Mouse (Mus musculus): ENCODE results near the gene Gstt2. TPM values are rescaled to one million over a fixed set of nuclear protein-coding genes. Genes with fewer than 3 reads are reported as not detected.

Gstt2 gene
- polyA plus RNA-seq, 1 experiment from 2014 or later: 7.9 TPM

DNA sequence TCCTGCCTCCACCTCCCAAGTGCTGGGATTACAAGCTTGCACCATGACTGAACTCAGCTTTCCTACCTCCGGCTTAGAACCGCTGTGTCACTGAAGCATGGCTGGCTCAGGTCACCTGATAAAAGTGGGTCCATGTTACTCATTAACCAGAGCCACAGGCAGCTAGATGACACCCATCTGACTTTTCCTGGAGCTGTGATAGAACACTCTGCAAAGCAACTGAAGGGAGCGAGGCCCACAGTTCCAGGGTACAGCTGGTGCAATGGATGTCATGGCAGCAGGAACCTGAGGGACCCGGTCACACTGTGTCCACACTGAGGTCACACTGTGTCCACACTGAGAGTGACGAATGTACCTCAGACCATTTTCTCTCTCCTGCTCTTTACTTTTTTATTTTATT lies 47.4 kb downstream of the Gstt2 start:
- Histone ChIP-seq H3K4me2 (ENCODE audit: low read length) (no peak overlapping the region), H3K27ac (ENCODE audit: low read depth, low read length) (no peak overlapping the region), H3K9me3 (ENCODE audit: control insufficient read depth, low read length) (no peaks in the 10 kb centered on the region), H3K9ac (ENCODE audit: low read depth, low read length) (no peak overlapping the region), H3K27me3 (replicated peaks; ENCODE audit: control insufficient read depth, insufficient read depth, low read length) (no peaks in the 10 kb centered on the region), H3K4me1 (ENCODE audit: control insufficient read depth, insufficient read depth, low read depth, low read length) (no peaks in the 10 kb centered on the region), H3K36me3 (ENCODE audit: control insufficient read depth, insufficient read depth, low read length) (no peaks in the 10 kb centered on the region), H3K4me3 (ENCODE audit: low read length) (no peak overlapping the region)
- no peak for ATAC-seq
- 90% methylated on average over 5 of the region's 5 CpGs for WGBS

DNA sequence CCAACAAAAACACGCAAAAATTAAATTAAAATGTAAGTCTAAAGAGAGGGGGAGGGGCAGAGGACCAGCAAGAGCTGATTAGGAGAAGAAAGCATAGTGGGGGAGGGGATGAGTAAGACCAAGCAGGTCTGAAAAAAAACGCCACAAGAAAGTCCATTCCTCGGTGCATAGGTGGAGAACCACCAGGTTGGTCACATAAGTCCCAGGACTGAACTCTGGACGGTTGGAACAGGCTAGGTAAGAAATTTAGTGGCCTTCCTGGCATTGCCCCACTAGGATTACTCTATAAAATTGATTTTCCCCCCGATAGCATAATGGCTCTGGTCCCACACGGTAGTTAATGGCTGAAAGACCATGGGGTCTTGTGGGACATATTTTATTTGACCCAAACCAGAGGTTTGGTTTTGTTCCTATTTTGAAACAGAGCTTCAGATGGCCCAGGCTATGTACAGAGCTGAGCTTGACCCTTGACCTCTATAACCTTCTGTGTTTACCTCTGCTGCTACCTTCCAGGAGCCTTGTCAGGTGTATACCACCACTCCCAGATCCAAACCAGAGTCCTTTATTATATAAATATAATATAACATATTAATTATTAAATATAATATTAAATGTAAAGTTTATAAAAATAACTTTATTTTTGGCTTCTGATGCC lies 48.0 kb downstream of the Gstt2 start:
- Histone ChIP-seq H3K27ac (ENCODE audit: low read depth, low read length) (no peak overlapping the region), H3K27me3 (replicated peaks; ENCODE audit: control insufficient read depth, insufficient read depth, low read length) (no peaks in the 10 kb centered on the region), H3K9ac (ENCODE audit: low read depth, low read length) (no peak overlapping the region), H3K4me1 (ENCODE audit: control insufficient read depth, insufficient read depth, low read depth, low read length) (no peaks in the 10 kb centered on the region), H3K4me3 (ENCODE audit: low read length) (no peak overlapping the region), H3K9me3 (ENCODE audit: control insufficient read depth, low read length) (no peaks in the 10 kb centered on the region), H3K36me3 (ENCODE audit: control insufficient read depth, insufficient read depth, low read length) (no peaks in the 10 kb centered on the region), H3K4me2 (ENCODE audit: low read length) (no peak overlapping the region)
- ATAC-seq: no peak
- WGBS: 82% methylated on average over 6 of the region's 6 CpGs

DNA sequence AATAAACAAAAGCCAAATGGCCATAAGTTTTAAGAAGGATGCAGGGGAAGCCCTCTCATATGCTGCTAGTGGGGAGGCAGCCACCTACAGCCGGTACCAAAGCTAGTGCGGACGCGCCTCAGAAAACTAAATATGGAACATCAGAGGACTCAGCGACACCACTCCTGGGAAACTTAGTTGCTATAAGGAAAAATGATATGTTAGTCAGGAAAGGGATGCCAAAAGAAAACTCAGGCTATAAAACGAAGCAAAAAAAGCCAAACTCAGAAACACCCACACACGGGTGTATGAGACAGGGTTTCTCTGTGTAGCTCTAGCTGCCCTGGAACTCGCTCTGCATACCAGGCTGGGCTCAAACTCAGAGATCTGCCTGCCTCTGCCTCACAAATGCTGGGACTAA lies 48.9 kb downstream of the Gstt2 start:
- no peaks in the 10 kb centered on the region for H3K4me1 ChIP-seq (ENCODE audit: control insufficient read depth, insufficient read depth, low read depth, low read length)
- no peak overlapping the region for H3K9ac ChIP-seq (ENCODE audit: low read depth, low read length)
- no peaks in the 10 kb centered on the region for H3K27me3 ChIP-seq (replicated peaks; ENCODE audit: control insufficient read depth, insufficient read depth, low read length)
- no peaks in the 10 kb centered on the region for H3K36me3 ChIP-seq (ENCODE audit: control insufficient read depth, insufficient read depth, low read length)
- 95% methylated on average over 8 of the region's 8 CpGs for WGBS
- no peak overlapping the region for H3K4me2 ChIP-seq (ENCODE audit: low read length)
- no peak overlapping the region for H3K27ac ChIP-seq (ENCODE audit: low read depth, low read length)
- H3K9me3 ChIP-seq (ENCODE audit: control insufficient read depth, low read length): no peaks in the 10 kb centered on the region
- no peak for ATAC-seq
- H3K4me3 ChIP-seq (ENCODE audit: low read length): no peak overlapping the region

DNA sequence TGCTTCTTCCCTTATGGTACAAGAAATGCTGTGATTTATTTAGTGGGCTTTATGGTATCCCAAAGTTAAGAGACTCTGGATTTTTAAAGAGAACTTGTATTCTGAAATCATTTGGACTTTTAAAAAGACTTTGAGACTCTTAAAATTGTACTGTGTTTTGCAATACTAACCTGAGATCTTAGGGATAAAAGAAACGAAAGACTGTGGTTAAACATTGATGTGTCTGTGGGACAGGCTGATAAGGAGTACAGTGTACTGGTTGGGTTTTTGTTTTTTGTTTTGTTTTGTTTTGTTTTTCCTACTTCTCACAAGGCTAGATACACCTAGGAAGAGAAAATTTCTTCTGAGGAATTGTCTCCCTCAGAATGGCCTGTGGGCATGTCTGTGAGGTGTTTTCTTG lies 51.8 kb downstream of the Gstt2 start:
- no peaks in the 10 kb centered on the region for H3K9me3 ChIP-seq (ENCODE audit: control insufficient read depth, low read length)
- peaks cover 7% of the 10 kb centered on the region for H3K27me3 ChIP-seq (replicated peaks; ENCODE audit: control insufficient read depth, insufficient read depth, low read length)
- H3K4me2 ChIP-seq (ENCODE audit: low read length): no peak overlapping the region
- ATAC-seq: no peak
- 70% methylated on average over 1 of the region's 1 CpGs for WGBS
- H3K36me3 ChIP-seq (ENCODE audit: control insufficient read depth, insufficient read depth, low read length): no peaks in the 10 kb centered on the region
- H3K9ac ChIP-seq (ENCODE audit: low read depth, low read length): no peak overlapping the region
- H3K27ac ChIP-seq (ENCODE audit: low read depth, low read length): no peak overlapping the region
- H3K4me1 ChIP-seq (ENCODE audit: control insufficient read depth, insufficient read depth, low read depth, low read length): peaks cover 5% of the 10 kb centered on the region
- no peak overlapping the region for H3K4me3 ChIP-seq (ENCODE audit: low read length)

Other genes starting within 250 kb of the Gstt2 start
- 2.9 and 3.5 TPM in 2 replicates for gene Ggt5, start 248.1 kb downstream of the Gstt2 start, polyA plus RNA-seq (2015; fragmentation: Nextera tagmentation; extraction: Ambion mirVana)
- gene Susd2, start 193.4 kb downstream of the Gstt2 start, polyA plus RNA-seq (2015; fragmentation: Nextera tagmentation; extraction: Ambion mirVana): 10.5 and 11.9 TPM in 2 replicates
- gene Cabin1, start 73.1 kb downstream of the Gstt2 start, polyA plus RNA-seq (2015; fragmentation: Nextera tagmentation; extraction: Ambion mirVana): 30.9 and 35.5 TPM in 2 replicates
- gene Ddt, start 64.0 kb downstream of the Gstt2 start, polyA plus RNA-seq (2015; fragmentation: Nextera tagmentation; extraction: Ambion mirVana): 73.5 and 89.1 TPM in 2 replicates
- gene Gm20441, start 56.5 kb downstream of the Gstt2 start, polyA plus RNA-seq (2015; fragmentation: Nextera tagmentation; extraction: Ambion mirVana): 0.50 TPM in 1 of 2 replicates, not detected in the other
- 1.4 and 1.5 TPM in 2 replicates for gene Gstt3, start 56.0 kb downstream of the Gstt2 start, polyA plus RNA-seq (2015; fragmentation: Nextera tagmentation; extraction: Ambion mirVana)
- 18.8 and 21.9 TPM in 2 replicates for gene Gstt1, start 38.8 kb downstream of the Gstt2 start, polyA plus RNA-seq (2015; fragmentation: Nextera tagmentation; extraction: Ambion mirVana)
- not detected in 2 replicates for gene Gstt4, start 14.9 kb downstream of the Gstt2 start, polyA plus RNA-seq (2015; fragmentation: Nextera tagmentation; extraction: Ambion mirVana)
- 1,592 and 1,680 TPM in 2 replicates for gene Mif, start 22.8 kb upstream of the Gstt2 start, polyA plus RNA-seq (2015; fragmentation: Nextera tagmentation; extraction: Ambion mirVana)
- 0.64 and 1.9 TPM in 2 replicates for gene Derl3, start 56.0 kb upstream of the Gstt2 start, polyA plus RNA-seq (2015; fragmentation: Nextera tagmentation; extraction: Ambion mirVana)
- gene Smarcb1, start 84.2 kb upstream of the Gstt2 start, polyA plus RNA-seq (2015; fragmentation: Nextera tagmentation; extraction: Ambion mirVana): 252 TPM in 2 replicates
- 167 and 218 TPM in 2 replicates for gene Chchd10, start 95.7 kb upstream of the Gstt2 start, polyA plus RNA-seq (2015; fragmentation: Nextera tagmentation; extraction: Ambion mirVana)
- 13.6 and 16.6 TPM in 2 replicates for gene Mmp11, start 99.1 kb upstream of the Gstt2 start, polyA plus RNA-seq (2015; fragmentation: Nextera tagmentation; extraction: Ambion mirVana)
- 0.74 and 1.5 TPM in 2 replicates for gene Gm867, start 103.2 kb upstream of the Gstt2 start, polyA plus RNA-seq (2015; fragmentation: Nextera tagmentation; extraction: Ambion mirVana)
- 0.35 and 0.64 TPM in 2 replicates for gene Vpreb3, start 105.6 kb upstream of the Gstt2 start, polyA plus RNA-seq (2015; fragmentation: Nextera tagmentation; extraction: Ambion mirVana)
- gene Gm5134, start 117.1 kb upstream of the Gstt2 start, polyA plus RNA-seq (2015; fragmentation: Nextera tagmentation; extraction: Ambion mirVana): 0.05 TPM in 1 of 2 replicates, not detected in the other
- 10.3 and 12.3 TPM in 2 replicates for gene Zfp280b, start 195.2 kb upstream of the Gstt2 start, polyA plus RNA-seq (2015; fragmentation: Nextera tagmentation; extraction: Ambion mirVana)

All from hindbrain, embryonic 16.5 days (tissue).